In the genomic region with DNA sequence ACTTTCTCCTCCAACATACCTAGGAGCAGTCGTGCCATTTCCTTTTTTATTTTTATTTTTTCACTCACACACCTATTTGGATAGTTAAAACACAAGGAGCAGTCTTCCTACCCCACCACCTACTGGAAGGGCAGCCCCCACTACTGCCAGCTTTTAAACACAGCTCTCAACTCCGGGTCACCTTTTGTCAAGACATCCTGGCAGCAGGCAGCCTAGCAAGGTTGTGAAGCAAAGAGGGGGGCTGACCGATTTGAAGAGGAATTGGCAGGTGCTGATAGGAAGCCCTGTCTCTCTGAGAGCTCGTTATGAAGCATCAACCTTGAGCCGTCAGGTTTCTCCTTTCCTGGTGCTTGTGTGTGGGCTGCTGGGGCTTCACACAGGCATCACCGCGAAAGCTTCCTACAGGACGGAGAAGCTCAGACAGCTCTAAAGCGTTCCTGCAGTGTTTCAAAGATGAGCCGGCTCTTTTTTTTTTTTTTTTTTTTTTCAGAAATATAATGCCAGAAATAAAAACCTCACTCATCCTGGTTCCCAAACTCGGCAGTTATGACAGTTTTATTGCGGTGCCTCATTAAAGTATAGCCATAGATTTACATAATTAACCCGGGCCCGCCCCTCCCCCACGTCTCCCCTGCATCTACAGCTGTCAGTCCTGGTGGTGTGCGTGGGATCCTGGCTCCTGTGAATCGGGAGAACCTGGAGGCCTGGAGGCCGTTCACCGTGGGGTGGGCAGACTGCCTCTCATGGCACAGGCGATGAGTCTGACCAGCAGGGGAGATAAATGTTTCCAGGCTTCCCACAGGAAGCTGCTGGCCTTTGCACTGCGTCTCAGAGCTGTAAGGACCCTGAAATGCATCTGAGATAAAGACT, we compare ENCODE assay signal across 8 mouse cellular contexts.
DNase-seq lines count a peak whose midpoint lies in the region; ATAC-seq and TF ChIP-seq lines count a peak whose summit lies in the region.
"Had no signal": no experiment of that assay in that cellular context is flagged by ENCODE, and none has a peak within 500 bp of the region (broad histone marks: within the 10 kb centered on the region; RNA-seq: fewer than 3 reads in every experiment).

No protein-coding gene starts in this region.

- no peak overlapping the region for H3K9ac ChIP-seq in kidney, postnatal 0 days (ENCODE audit: low read depth, low read length)
- 0 out of 2 replicates have a peak overlapping the region, but pooled peaks have one; percentile 3 for H3K9ac ChIP-seq in midbrain, postnatal 0 days (replicated peaks; ENCODE audit: low read length, poor library complexity, severe bottlenecking)
- H3K9ac ChIP-seq: limb, embryonic 15.5 days had no signal

- DNase-seq in kidney, postnatal 0 days (ENCODE audit: low spot score), result no peak
- DNase-seq in kidney, adult 11 months, result no peak
- peak; percentile 48 for DNase-seq in embryonic facial prominence, embryonic 10.5 days (ENCODE audit: low spot score)
- DNase-seq in layer of hippocampus, adult 2 months (ENCODE audit: low spot score in 2 of 2), result peak in 1 of 2 experiments; percentile 39
- DNase-seq in midbrain, postnatal 0 days (ENCODE audit: low spot score), result peak; percentile 30
- DNase-seq in spleen, postnatal 36 days (ENCODE audit: low spot score in 2 of 2), result no peak

- H3K9me3 ChIP-seq in kidney, postnatal 0 days (replicated peaks; ENCODE audit: low read length), result no peaks in the 10 kb centered on the region; the same call in 1 of the 2 replicates
- peaks cover 25% of the 10 kb centered on the region for H3K9me3 ChIP-seq in embryonic facial prominence, embryonic 10.5 days
- 0 out of 2 replicates have a peak, but pooled peaks cover 7% of the 10 kb centered on the region for H3K9me3 ChIP-seq in midbrain, postnatal 0 days (ENCODE audit: low read length)

- H3K27ac ChIP-seq in kidney, postnatal 0 days, result no peak overlapping the region
- no peak overlapping the region for H3K27ac ChIP-seq in embryonic facial prominence, embryonic 10.5 days (replicated peaks)
- H3K27ac ChIP-seq in layer of hippocampus, adult 2 months, result 0 out of 2 replicates have a peak overlapping the region, but pooled peaks have one; percentile 14
- peak overlapping the region; percentile 38 for H3K27ac ChIP-seq in midbrain, postnatal 0 days (ENCODE audit: low read depth, low read length)
- H3K27ac ChIP-seq: limb, embryonic 15.5 days had no signal

- 0 out of 2 replicates have a peak overlapping the region, but pooled peaks have one; percentile 27 for H3K4me2 ChIP-seq in kidney, postnatal 0 days (ENCODE audit: low read length)
- peak overlapping the region; percentile 33; the same call in 1 of the 2 replicates for H3K4me2 ChIP-seq in midbrain, postnatal 0 days (ENCODE audit: low read depth, low read length, poor library complexity, severe bottlenecking)
- H3K4me2 ChIP-seq: limb, embryonic 15.5 days had no signal

- no peaks in the 10 kb centered on the region for H3K4me1 ChIP-seq in kidney, postnatal 0 days (replicated peaks; ENCODE audit: insufficient read depth, low read length)
- peaks cover 10% of the 10 kb centered on the region for H3K4me1 ChIP-seq in embryonic facial prominence, embryonic 10.5 days
- no peaks in the 10 kb centered on the region for H3K4me1 ChIP-seq in midbrain, postnatal 0 days (ENCODE audit: insufficient read depth, low read length)
- H3K4me1 ChIP-seq: limb, embryonic 15.5 days had no signal

- TF ChIP-seq CTCF in kidney, postnatal 0 days (IDR thresholded peaks at IDR 0.05; ENCODE audit: low read depth), result peak; percentile 5; the same call in 1 of the 2 replicates
- TF ChIP-seq CTCF in layer of hippocampus, adult 2 months (conservative IDR thresholded peaks at IDR 0.05), result no peak
- no peak for TF ChIP-seq CTCF in midbrain, postnatal 0 days (IDR thresholded peaks at IDR 0.05)

- 42% methylated on average over 21 of the region's 21 CpGs for WGBS in kidney, postnatal 0 days
- 39% methylated on average over 21 of the region's 21 CpGs for WGBS in embryonic facial prominence, embryonic 10.5 days
- 27% methylated on average over 21 of the region's 21 CpGs for WGBS in midbrain, postnatal 0 days

- no peaks in the 10 kb centered on the region for H3K27me3 ChIP-seq in kidney, postnatal 0 days (ENCODE audit: insufficient read depth, low read length)
- no peaks in the 10 kb centered on the region for H3K27me3 ChIP-seq in embryonic facial prominence, embryonic 10.5 days (replicated peaks; ENCODE audit: low read depth, poor library complexity, severe bottlenecking)
- no peaks in the 10 kb centered on the region for H3K27me3 ChIP-seq in midbrain, postnatal 0 days (ENCODE audit: insufficient read depth, low read length)
- H3K27me3 ChIP-seq: limb, embryonic 15.5 days had no signal

- no peak for ATAC-seq in kidney, postnatal 0 days (replicated peaks; ENCODE audit: low FRiP score, low read depth)
- no peak; the same call in 1 of the 2 replicates for ATAC-seq in midbrain, postnatal 0 days (ENCODE audit: low FRiP score)
- no peak for ATAC-seq in megakaryocyte-erythroid progenitor cell, adult 5-6 weeks (replicated peaks; ENCODE audit: low FRiP score, low TSS enrichment, poor library complexity, severe bottlenecking)

- no peak overlapping the region for H3K4me3 ChIP-seq in kidney, postnatal 0 days (replicated peaks; ENCODE audit: low read depth, low read length)
- H3K4me3 ChIP-seq in embryonic facial prominence, embryonic 10.5 days, result peak overlapping the region; percentile 23; the same call in 1 of the 2 replicates
- peak overlapping the region; percentile 33 for H3K4me3 ChIP-seq in layer of hippocampus, adult 2 months
- no peak overlapping the region for H3K4me3 ChIP-seq in midbrain, postnatal 0 days (ENCODE audit: low read depth, low read length)
- H3K4me3 ChIP-seq: limb, embryonic 15.5 days had no signal

- H3K36me3 ChIP-seq in kidney, postnatal 0 days (ENCODE audit: insufficient read depth, low read length), result no peaks in the 10 kb centered on the region
- no peaks in the 10 kb centered on the region for H3K36me3 ChIP-seq in embryonic facial prominence, embryonic 10.5 days (replicated peaks)
- H3K36me3 ChIP-seq in midbrain, postnatal 0 days (ENCODE audit: insufficient read depth, low read length), result no peaks in the 10 kb centered on the region
- H3K36me3 ChIP-seq: limb, embryonic 15.5 days had no signal

Comparison
In these comparisons a context has a peak if more than half of its experiments do, and no peak if none do; other contexts are left out.
1. DNase-seq: peak in embryonic facial prominence, embryonic 10.5 days (single experiment) and midbrain, postnatal 0 days (single experiment); none in kidney, postnatal 0 days (single experiment), kidney, adult 11 months (single experiment) and spleen, postnatal 36 days (0 of 2).
2. H3K27ac ChIP-seq: peak in layer of hippocampus, adult 2 months (single experiment) and midbrain, postnatal 0 days (single experiment); none in kidney, postnatal 0 days (single experiment) and embryonic facial prominence, embryonic 10.5 days (single experiment).
3. H3K4me3 ChIP-seq: peak in embryonic facial prominence, embryonic 10.5 days (single experiment) and layer of hippocampus, adult 2 months (single experiment); none in kidney, postnatal 0 days (single experiment) and midbrain, postnatal 0 days (single experiment).